Mouse (Mus musculus): ENCODE measurements around the gene Nedd9. TPM values are rescaled to one million over a fixed set of nuclear protein-coding genes. Genes with fewer than 3 reads are reported as not detected.
"Not testable (repeated sequence)": the region's sequence is repeated elsewhere in the genome, so short reads cannot be mapped to it uniquely, and the experiment has no call there.

Gene Nedd9
- polyA plus RNA-seq, 1 experiment: 30.1 TPM

DNA sequence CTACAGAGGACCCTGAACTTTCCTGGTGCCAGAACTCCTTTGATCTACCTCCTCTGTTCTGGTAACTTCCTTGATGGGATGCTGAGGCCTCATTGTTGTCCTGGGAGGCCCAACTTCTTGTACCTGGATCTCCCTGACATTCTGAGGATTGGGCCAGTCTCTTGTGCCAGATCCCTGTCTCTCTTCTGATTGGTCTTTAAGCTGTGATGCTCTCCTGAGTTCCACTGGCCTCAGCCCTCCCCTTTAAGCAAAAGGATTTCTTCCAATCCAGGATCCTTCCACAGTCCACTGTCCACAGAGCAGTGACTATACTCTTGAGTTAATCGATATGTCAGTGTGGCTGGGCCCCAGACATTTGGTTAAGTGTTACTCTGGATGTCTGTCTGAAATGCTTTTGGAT is 112.3 kb downstream of the Nedd9 start:
- no peak for DNase-seq (ENCODE audit: low read depth)

DNA sequence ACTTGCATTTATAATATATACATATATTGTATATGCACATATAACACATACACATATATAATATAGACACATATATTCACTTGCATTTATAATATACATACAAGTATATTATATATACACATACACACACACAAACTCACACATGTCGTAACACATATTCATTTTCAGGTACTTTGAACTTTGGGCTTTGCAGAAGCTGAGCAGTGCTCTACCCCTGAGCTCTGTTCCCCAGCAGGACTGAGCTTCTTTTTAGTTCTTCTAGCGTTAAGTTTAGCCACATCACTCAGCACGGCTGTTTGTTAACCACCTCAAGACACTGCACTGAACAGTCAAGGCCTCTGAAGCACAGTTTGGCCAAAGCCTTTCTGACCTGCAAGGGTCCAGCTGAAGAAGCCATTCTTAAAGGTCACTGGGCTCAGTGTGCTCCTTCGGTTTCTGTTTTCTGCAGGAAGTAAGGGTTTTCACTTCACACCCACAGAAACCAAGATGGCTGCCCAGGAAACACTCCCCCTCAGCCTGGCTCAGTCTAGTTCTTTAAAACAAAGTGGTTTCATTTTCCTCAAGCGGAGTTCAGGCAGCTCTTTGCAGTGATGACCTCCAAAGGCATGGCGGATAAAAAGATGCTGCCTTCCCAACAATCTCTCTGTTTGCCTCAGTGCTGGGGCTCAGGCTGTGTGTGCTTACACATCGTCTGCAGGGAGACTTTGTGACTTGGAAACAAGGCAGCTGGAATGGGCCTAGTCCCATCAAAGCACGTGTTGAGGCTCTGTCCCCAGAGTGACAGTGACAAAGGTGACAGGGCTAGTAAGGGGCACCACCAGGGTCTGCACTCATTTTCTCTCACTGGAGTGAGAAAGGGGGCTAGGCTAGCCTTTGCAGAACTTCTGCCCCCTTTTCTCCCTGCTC is 114.4 kb downstream of the Nedd9 start:
- DNase-seq (ENCODE audit: low read depth): no peak

DNA sequence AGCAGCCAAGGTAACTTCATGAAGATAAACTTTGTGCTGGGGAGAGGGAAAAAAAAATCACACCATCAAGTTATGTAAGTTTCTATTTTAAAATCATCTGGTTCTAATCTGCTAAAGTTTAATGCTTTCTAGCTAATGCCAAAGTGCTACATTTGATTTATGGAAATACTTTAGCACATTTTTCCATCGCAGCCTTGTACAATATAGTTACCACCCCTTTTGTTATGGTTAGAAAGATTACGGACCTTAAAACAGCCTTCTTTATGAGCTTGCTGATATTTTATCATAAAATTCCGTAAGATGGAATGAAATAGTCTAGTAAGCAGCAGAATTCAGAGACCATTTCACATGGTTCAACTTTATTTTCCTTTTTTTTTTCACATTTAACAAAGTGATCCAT is 115.6 kb downstream of the Nedd9 start:
- DNase-seq (ENCODE audit: low read depth): no peak

- DNase-seq (ENCODE audit: low read depth): no peak
Observed at GRCm38 (mm10) chr13:41368612-41369011, 118.5 kb downstream of the Nedd9 start.

GRCm38 (mm10) chr13:41367176-41367611 is 120.0 kb downstream of the Nedd9 start:
- no peak for DNase-seq (ENCODE audit: low read depth)

GRCm38 (mm10) chr13:41366609-41367008 is 120.6 kb downstream of the Nedd9 start:
- DNase-seq (ENCODE audit: low read depth): not testable (repeated sequence)

- DNase-seq (ENCODE audit: low read depth): no peak
Observed at GRCm38 (mm10) chr13:41364273-41364672, 122.9 kb downstream of the Nedd9 start.

- DNase-seq (ENCODE audit: low read depth): no peak
Observed at GRCm38 (mm10) chr13:41362909-41363308, 124.3 kb downstream of the Nedd9 start.

DNA sequence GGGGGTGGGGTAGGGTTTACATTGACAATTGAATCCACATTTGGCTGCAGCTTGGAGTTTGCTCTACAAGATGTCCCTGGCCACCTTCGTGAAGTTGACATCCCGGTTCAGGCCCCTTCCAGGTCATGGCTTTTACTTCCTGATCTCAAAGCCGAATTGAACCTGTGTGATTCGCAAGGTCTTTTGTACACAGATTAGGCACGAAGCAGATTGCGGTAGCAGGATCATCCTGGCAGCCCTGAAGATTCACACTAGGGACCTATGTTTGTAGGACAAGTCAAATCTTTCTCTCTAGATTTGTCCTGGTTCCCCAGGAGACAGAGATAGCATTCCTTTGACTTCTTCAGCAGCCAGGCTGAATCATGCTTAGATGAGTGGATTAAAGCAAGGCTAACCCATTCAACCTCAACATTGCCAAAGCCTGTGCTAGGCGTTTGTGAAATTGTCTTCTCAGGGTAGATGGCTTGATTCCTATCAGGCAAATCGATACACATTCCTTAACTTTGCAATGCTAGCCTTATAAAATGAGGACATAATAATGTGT is 126.8 kb downstream of the Nedd9 start:
- no peak for DNase-seq (ENCODE audit: low read depth)

DNA sequence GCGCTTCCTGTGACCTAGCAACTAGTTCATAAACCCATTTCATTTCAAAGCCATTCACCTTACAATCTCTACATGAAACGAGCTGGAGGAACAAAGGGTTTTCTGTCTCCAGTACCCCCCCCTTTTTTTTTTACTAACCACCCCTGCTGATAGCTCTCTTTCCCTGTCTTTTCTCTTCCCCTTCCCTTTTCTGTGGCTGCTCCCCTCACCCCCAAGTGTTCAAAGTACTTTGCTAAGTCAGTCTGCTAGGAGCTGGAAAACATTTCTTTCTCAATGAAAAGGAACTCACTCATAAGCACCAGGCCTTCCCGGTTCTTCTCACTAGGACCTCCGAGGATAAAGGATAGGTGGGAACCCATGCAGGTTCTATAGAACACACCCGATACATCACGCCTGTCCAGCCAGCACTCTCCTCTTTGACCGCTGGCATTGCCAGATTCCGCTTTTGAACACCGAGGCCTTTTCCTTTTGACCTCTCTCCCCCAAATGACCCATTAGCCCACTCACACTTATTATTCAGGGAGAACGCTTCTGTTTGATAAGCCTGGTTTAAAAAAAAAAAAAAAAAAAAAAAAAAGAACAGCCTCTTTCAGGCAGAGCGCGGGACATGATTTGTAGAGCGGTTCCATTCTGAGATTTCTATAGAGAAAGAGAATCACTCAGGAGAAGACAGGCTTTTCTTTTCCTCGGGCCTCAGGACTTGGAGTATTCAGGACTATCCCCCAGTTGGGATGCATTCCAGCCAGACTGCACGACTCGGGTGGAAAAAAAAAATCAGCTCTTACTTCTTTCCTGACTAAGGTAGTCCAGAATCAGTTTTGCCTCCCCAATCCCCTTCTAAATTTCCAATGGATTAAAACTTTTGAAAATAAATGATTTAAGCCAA is 127.6 kb downstream of the Nedd9 start:
- no peak for DNase-seq (ENCODE audit: low read depth)

DNA sequence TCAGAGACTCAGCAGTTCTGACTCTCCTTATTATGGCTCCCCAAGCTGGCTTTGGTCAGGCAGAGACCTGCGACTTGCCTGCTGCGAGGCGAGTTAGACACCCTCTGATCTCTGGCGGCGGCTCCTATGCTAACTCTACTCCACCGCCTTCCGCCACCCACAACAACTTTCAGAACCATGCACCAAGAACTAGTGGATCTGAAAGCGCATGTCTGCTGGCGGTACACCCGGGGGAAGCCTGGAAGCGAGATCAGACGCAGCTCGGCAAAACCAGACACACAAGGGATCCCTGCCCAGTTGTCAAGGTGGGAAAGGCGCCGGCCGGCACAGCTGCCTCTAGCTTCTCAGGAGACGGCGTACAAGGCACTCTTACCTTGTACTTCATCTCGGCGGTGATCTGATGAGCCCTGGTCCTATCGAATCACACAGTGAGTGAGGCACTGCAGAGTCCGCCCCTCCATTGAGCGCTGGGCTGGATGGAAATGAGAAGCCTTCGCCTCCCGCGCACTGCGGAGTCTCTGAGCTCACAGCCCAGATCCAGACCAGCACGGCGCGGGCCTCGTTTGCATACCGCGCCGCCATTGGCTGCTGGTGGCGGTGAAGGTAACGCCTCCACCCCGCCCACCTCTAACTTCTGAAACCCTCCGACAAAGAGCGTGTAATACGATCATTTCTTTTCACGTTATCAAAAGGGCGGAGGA is 128.5 kb downstream of the Nedd9 start:
- no peak for DNase-seq (ENCODE audit: low read depth)

DNA sequence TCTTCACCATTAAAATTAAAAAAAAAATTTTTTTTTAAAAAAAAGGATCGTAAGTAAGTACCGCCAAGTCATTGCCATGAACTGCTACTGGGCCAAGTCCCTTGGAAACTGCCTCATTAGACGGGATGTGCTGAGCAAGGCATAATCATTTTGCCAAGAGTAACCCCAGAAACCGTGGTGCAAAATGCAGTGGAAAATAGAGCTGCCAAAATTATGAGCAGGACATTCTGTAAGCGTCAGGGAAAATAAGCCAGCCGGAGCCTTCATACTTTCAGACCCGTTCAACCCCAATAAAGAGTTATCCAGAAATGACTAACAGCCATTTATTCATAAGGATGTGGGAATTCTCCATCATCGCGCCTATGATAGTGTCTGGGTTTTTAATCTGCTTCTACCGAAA is 129.2 kb downstream of the Nedd9 start:
- no peak for DNase-seq (ENCODE audit: low read depth)

- no peak for DNase-seq (ENCODE audit: low read depth)
Observed at GRCm38 (mm10) chr13:41357586-41357985, 129.6 kb downstream of the Nedd9 start.

- no peak for DNase-seq (ENCODE audit: low read depth)
Observed at GRCm38 (mm10) chr13:41357161-41357560, 130.0 kb downstream of the Nedd9 start.

- peak; percentile 85 for DNase-seq (ENCODE audit: low read depth)
Observed at GRCm38 (mm10) chr13:41355552-41355951, 131.6 kb downstream of the Nedd9 start.

GRCm38 (mm10) chr13:41354591-41354990 is 132.6 kb downstream of the Nedd9 start:
- DNase-seq (ENCODE audit: low read depth): no peak

- no peak for DNase-seq (ENCODE audit: low read depth)
Observed at GRCm38 (mm10) chr13:41353676-41354075, 133.5 kb downstream of the Nedd9 start.

DNA sequence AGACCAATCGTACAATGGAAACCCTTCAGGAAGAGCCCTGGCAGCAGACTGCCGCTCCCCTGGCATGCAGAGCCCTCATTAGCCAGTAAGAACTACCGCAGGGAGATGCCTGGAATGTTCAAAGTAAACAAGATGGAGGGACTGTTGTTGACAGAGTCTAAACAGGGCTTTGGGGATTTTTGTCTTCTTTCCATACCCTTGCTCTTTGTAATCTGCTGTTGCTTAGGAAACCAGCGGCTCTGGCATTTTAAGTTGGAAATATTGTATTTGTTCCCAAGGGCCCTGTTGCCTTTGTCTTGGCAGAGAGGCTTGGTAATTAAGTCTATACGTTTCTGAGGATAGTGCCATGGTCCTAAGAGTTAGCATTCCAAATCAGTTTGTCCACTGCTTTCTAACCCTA is 134.8 kb downstream of the Nedd9 start:
- DNase-seq (ENCODE audit: low read depth): no peak

GRCm38 (mm10) chr13:41350589-41350988 is 136.6 kb downstream of the Nedd9 start:
- no peak for DNase-seq (ENCODE audit: low read depth)

DNA sequence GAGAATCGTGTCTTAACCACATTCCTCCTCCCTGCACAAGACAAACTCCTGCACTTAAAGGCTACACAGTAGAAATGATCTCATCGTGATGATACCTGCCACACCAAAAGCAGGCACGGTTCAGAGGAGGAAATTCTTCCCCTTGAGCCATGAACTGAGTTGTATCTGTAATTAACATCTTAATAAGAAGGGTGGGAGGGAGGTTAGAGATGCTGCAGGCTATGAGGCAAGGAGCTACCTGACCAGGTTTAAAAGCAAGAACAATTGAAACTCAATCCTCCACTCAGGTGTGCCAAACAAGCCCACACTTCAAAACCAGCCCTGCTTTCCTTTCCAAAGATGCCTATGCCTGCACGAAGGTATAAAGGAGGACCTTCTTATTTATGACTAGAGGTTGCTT is 137.4 kb downstream of the Nedd9 start:
- peak; percentile 92 for DNase-seq (ENCODE audit: low read depth)

GRCm38 (mm10) chr13:41345756-41346155 is 141.4 kb downstream of the Nedd9 start:
- DNase-seq (ENCODE audit: low read depth): no peak

- DNase-seq (ENCODE audit: low read depth): no peak
Observed at GRCm38 (mm10) chr13:41345306-41345705, 141.9 kb downstream of the Nedd9 start.

Measured in gonadal fat pad, adult 2 months (tissue).